Mouse (Mus musculus) thymus, postnatal 25 days (tissue): ENCODE data around the gene Rnf121.

ENCODE experiments used
- DNase-seq: peaks from one replicate; pipeline ENCODE4 v3.0.0; 2022

The Rnf121 gene

GRCm38 (mm10) chr7:101998194-101998927 lies 66.9 kb downstream of the Rnf121 start:
- peak; percentile 78 for DNase-seq

- no peak for DNase-seq
These were observed 71.0 kb downstream of the Rnf121 start for GRCm38 (mm10) chr7:101994241-101994640.

- DNase-seq, result no peak
These were observed 80.2 kb downstream of the Rnf121 start for GRCm38 (mm10) chr7:101985081-101985480.

GRCm38 (mm10) chr7:101982735-101983134 lies 82.5 kb downstream of the Rnf121 start:
- no peak for DNase-seq

DNA sequence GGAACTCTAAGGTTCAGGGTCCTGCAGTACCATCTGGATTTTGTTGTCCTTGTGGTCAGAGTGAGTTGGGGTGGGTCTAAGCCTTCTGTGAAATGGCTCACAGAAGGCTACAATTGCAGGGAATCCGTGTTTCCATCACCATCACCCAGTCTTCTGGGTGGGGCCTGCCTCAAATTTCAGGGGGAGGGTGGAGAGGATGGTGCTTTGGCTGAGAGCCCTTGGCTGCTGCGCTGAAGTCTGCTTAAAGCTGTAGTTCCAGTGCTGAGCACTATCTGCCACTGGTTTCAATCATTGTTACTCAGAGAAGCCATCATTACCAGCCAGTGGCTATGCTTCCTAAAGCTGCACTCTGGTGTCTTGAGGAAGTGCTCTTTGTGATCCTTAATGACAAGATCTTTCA lies 90.8 kb downstream of the Rnf121 start:
- DNase-seq, result no peak

DNA sequence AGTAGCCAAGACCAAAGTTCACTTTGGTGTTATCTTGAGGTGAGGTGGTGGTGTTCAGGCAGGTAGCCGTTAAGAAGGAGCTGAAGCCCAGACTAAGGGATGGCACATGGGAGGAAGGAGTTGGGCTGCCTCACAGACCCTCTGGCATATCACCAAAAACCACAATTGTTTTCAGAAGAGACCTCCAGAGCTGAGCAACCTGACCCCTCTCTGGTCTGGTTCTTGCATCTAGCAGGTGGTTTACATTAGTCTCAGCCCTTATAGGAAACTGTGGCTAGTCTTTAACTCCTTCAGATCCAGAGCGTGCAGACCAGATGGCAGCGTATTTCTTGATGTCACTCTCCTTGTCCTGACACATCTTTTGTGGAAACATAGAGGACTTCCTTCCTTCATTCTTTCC lies 91.5 kb downstream of the Rnf121 start:
- DNase-seq, result no peak

GRCm38 (mm10) chr7:101971721-101972120 lies 93.5 kb downstream of the Rnf121 start:
- no peak for DNase-seq

- peak; percentile 74 for DNase-seq
These were observed 94.3 kb downstream of the Rnf121 start for GRCm38 (mm10) chr7:101970821-101971461.

DNA sequence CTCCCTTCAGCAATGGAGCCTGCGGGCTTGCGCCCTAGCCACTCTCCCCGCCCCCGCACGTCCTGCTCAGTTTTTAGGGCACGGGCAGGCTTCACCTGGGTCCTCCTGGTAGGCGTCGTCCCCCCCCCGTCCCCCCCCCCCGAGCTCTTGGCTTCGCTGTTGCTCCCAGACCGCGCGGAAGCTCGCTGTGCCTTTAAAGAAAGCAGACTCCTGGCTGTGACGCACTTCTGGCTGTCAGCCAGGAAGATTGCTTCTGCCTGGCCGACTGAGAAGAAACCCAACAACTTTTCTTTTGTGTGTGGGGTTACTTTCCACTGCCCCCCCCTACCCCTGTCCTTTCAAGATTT lies 94.9 kb downstream of the Rnf121 start:
- no peak for DNase-seq

- DNase-seq, result peak; percentile 87
These were observed 95.4 kb downstream of the Rnf121 start for GRCm38 (mm10) chr7:101969694-101970428.
